In the genomic region with DNA sequence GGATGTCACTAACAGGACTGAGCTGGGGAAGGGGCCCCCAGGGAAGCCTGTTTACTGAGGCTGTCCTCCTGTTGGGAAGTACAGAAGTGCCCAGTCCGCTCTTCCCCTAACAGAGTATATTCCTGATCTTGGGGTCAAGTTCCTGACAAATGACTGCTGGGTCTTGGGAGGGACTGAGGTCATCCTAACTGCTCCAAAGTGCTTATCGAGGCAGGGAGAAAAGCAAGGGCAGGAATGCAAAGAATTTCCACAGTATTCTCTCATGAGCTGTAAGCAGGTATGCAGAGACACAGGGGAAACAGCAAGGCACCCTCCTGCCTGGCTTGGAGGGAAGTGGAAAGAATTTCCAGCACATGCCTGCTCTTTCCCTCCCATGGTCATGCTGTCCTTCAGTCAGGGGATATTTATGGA, we compare ENCODE assay signal across 18 mouse cellular contexts.
DNase-seq lines count a peak whose midpoint lies in the region; ATAC-seq and TF ChIP-seq lines count a peak whose summit lies in the region.
"Had no signal": no experiment of that assay in that cellular context is flagged by ENCODE, and none has a peak within 500 bp of the region (broad histone marks: within the 10 kb centered on the region; RNA-seq: fewer than 3 reads in every experiment).

No protein-coding gene starts in this region.

- TF ChIP-seq EP300 in liver, postnatal 0 days (IDR thresholded peaks at IDR 0.05; ENCODE audit: low read depth) = no peak

- 8% methylated on average over 2 of the region's 2 CpGs for WGBS in heart, embryonic 11.5 days (ENCODE audit: insufficient replicate concordance)
- WGBS in kidney, embryonic 14.5 days = 13% methylated on average over 2 of the region's 2 CpGs
- WGBS in neural tube, embryonic 15.5 days = 48% methylated on average over 2 of the region's 2 CpGs
- 36% methylated on average over 2 of the region's 2 CpGs for WGBS in liver, postnatal 0 days (ENCODE audit: insufficient replicate concordance)

- H3K27ac ChIP-seq in heart, embryonic 11.5 days (ENCODE audit: low read depth, low read length) = peak overlapping the region; percentile 66
- H3K27ac ChIP-seq in kidney, embryonic 14.5 days (ENCODE audit: low read depth, low read length) = no peak overlapping the region
- no peak overlapping the region for H3K27ac ChIP-seq in neural tube, embryonic 15.5 days (replicated peaks)
- H3K27ac ChIP-seq in liver, postnatal 0 days (ENCODE audit: low read depth) = no peak overlapping the region
- H3K27ac ChIP-seq: forebrain, embryonic 15.5 days; hindbrain, embryonic 13.5 days; layer of hippocampus, adult 2 months; limb, embryonic 10.5 days; liver, embryonic 12.5 days; midbrain, embryonic 12.5 days had no signal

- ATAC-seq in heart, embryonic 11.5 days (replicated peaks; ENCODE audit: insufficient number of reproducible peaks, low FRiP score, low TSS enrichment) = peak; percentile 73
- ATAC-seq in kidney, embryonic 14.5 days (ENCODE audit: low FRiP score, low TSS enrichment) = peak; percentile 73; the same call in 1 of the 2 replicates
- ATAC-seq in neural tube, embryonic 15.5 days (ENCODE audit: low FRiP score) = no peak
- no peak for ATAC-seq in liver, postnatal 0 days
- ATAC-seq: forebrain, embryonic 15.5 days; intestine, embryonic 16.5 days; liver, embryonic 12.5 days had no signal

- DNase-seq in heart, adult 18-20 months = no peak
- no peak for DNase-seq in kidney, adult 18-20 months
- peak; percentile 24 for DNase-seq in neural tube, embryonic 10.5 days (ENCODE audit: extremely low spot score, low spot score)
- DNase-seq in liver, postnatal 0 days = no peak
- DNase-seq in thymus, postnatal 4 days = no peak
- DNase-seq: cerebellum, adult 11-12 months; gastrocnemius, postnatal 10 days; thymus, postnatal 36 days had no signal

- H3K9ac ChIP-seq in heart, embryonic 11.5 days (ENCODE audit: low read depth, low read length) = peak overlapping the region; percentile 30; the same call in 1 of the 2 replicates
- H3K9ac ChIP-seq in kidney, embryonic 14.5 days (ENCODE audit: low read depth, low read length) = no peak overlapping the region
- H3K9ac ChIP-seq in neural tube, embryonic 15.5 days (replicated peaks) = no peak overlapping the region
- no peak overlapping the region for H3K9ac ChIP-seq in liver, postnatal 0 days (replicated peaks)
- H3K9ac ChIP-seq: forebrain, embryonic 15.5 days; hindbrain, embryonic 13.5 days; liver, embryonic 12.5 days; midbrain, embryonic 12.5 days had no signal

- H3K36me3 ChIP-seq in heart, embryonic 11.5 days (ENCODE audit: control insufficient read depth, insufficient read depth, low read length) = no peaks in the 10 kb centered on the region
- H3K36me3 ChIP-seq in kidney, embryonic 14.5 days (ENCODE audit: control insufficient read depth, insufficient read depth, low read length) = no peaks in the 10 kb centered on the region
- no peaks in the 10 kb centered on the region for H3K36me3 ChIP-seq in neural tube, embryonic 15.5 days
- no peaks in the 10 kb centered on the region for H3K36me3 ChIP-seq in liver, postnatal 0 days (replicated peaks; ENCODE audit: insufficient read depth, low read length)
- H3K36me3 ChIP-seq: forebrain, embryonic 15.5 days; hindbrain, embryonic 13.5 days; limb, embryonic 10.5 days; liver, embryonic 12.5 days; midbrain, embryonic 12.5 days had no signal

- no peaks in the 10 kb centered on the region for H3K9me3 ChIP-seq in heart, embryonic 11.5 days (replicated peaks; ENCODE audit: control insufficient read depth, low read length)
- H3K9me3 ChIP-seq in kidney, embryonic 14.5 days (ENCODE audit: control insufficient read depth, low read length) = no peaks in the 10 kb centered on the region
- no peaks in the 10 kb centered on the region for H3K9me3 ChIP-seq in neural tube, embryonic 15.5 days (replicated peaks)
- H3K9me3 ChIP-seq in liver, postnatal 0 days (ENCODE audit: low read length) = no peaks in the 10 kb centered on the region
- H3K9me3 ChIP-seq: forebrain, embryonic 15.5 days; hindbrain, embryonic 13.5 days; limb, embryonic 10.5 days; liver, embryonic 12.5 days; midbrain, embryonic 12.5 days had no signal

- no peak overlapping the region for H3K4me3 ChIP-seq in heart, embryonic 11.5 days (ENCODE audit: low read depth, low read length)
- H3K4me3 ChIP-seq in kidney, embryonic 14.5 days (ENCODE audit: low read length) = no peak overlapping the region
- H3K4me3 ChIP-seq in neural tube, embryonic 15.5 days (replicated peaks) = no peak overlapping the region
- no peak overlapping the region for H3K4me3 ChIP-seq in liver, postnatal 0 days (ENCODE audit: low read depth, low read length)
- H3K4me3 ChIP-seq: forebrain, embryonic 15.5 days; hindbrain, embryonic 13.5 days; layer of hippocampus, adult 2 months; limb, embryonic 10.5 days; liver, embryonic 12.5 days; midbrain, embryonic 12.5 days had no signal

- no peaks in the 10 kb centered on the region for H3K27me3 ChIP-seq in heart, embryonic 11.5 days (ENCODE audit: control insufficient read depth, insufficient read depth, low read length)
- no peaks in the 10 kb centered on the region for H3K27me3 ChIP-seq in kidney, embryonic 14.5 days (ENCODE audit: control insufficient read depth, insufficient read depth, low read length)
- no peaks in the 10 kb centered on the region; the same call in 1 of the 2 replicates for H3K27me3 ChIP-seq in neural tube, embryonic 15.5 days (replicated peaks)
- H3K27me3 ChIP-seq in liver, postnatal 0 days (ENCODE audit: insufficient read depth, low read length) = no peaks in the 10 kb centered on the region
- H3K27me3 ChIP-seq: forebrain, embryonic 15.5 days; hindbrain, embryonic 13.5 days; liver, embryonic 12.5 days; midbrain, embryonic 12.5 days had no signal

- peaks cover 11% of the 10 kb centered on the region for H3K4me1 ChIP-seq in heart, embryonic 11.5 days (ENCODE audit: control insufficient read depth, insufficient read depth, low read length)
- peaks cover 9% of the 10 kb centered on the region for H3K4me1 ChIP-seq in kidney, embryonic 14.5 days (ENCODE audit: control insufficient read depth, insufficient read depth, low read length)
- 0 out of 2 replicates have a peak, but pooled peaks cover 4% of the 10 kb centered on the region for H3K4me1 ChIP-seq in neural tube, embryonic 15.5 days
- H3K4me1 ChIP-seq in liver, postnatal 0 days (ENCODE audit: insufficient read depth) = no peaks in the 10 kb centered on the region
- H3K4me1 ChIP-seq: forebrain, embryonic 15.5 days; liver, embryonic 12.5 days; midbrain, embryonic 12.5 days had no signal

- no peak overlapping the region for H3K4me2 ChIP-seq in heart, embryonic 11.5 days
- H3K4me2 ChIP-seq in kidney, embryonic 14.5 days (replicated peaks; ENCODE audit: low read depth, low read length) = no peak overlapping the region
- no peak overlapping the region for H3K4me2 ChIP-seq in neural tube, embryonic 15.5 days
- H3K4me2 ChIP-seq in liver, postnatal 0 days (ENCODE audit: low read depth, low read length) = no peak overlapping the region
- H3K4me2 ChIP-seq: forebrain, embryonic 15.5 days; hindbrain, embryonic 13.5 days; liver, embryonic 12.5 days; midbrain, embryonic 12.5 days had no signal

- TF ChIP-seq CTCF in liver, postnatal 0 days (IDR thresholded peaks at IDR 0.05; ENCODE audit: low read depth) = no peak

Comparison
In these comparisons a context has a peak if more than half of its experiments do, and no peak if none do; other contexts are left out.
1. ATAC-seq: peak in heart, embryonic 11.5 days (single experiment) and kidney, embryonic 14.5 days (single experiment); none in neural tube, embryonic 15.5 days (single experiment) and liver, postnatal 0 days (single experiment).